Mouse (Mus musculus) liver, adult 2 months (tissue): ENCODE data around the gene Wbp1l. TPM values are rescaled to one million over a fixed set of nuclear protein-coding genes. Genes with fewer than 3 reads are reported as not detected.
A peak's percentile ranks its signal among the peaks of the same experiment; 100 is the strongest.

Source experiments
- DNase-seq: peaks from one replicate; pipeline ENCODE4 v3.0.0-alpha.2; 2011; ENCODE audit warnings: low read depth, low spot score; ENCODE audit errors: extremely low read depth
- H3K27ac ChIP-seq: fragments of 200-500 bp; replicated peaks from 2 replicates; pipeline ENCODE4 v1.5.1; 2012; ENCODE audit warnings: low read depth, mild to moderate bottlenecking, control low read depth, inconsistent platforms, low read length; ENCODE audit not compliant: insufficient read depth
- H3K27me3 ChIP-seq: fragments of 200-500 bp; 2 replicates; pipeline ENCODE4 v1.6.1; 2012; ENCODE audit warnings: mild to moderate bottlenecking, moderate library complexity, low read length, inconsistent platforms; ENCODE audit not compliant: control insufficient read depth, insufficient read depth
- H3K36me3 ChIP-seq: fragments of 200-500 bp; 2 replicates; pipeline ENCODE4 v1.6.1; 2012; ENCODE audit warnings: low read length, inconsistent platforms; ENCODE audit not compliant: control insufficient read depth, insufficient read depth
- H3K4me1 ChIP-seq: fragments of 200-500 bp; 2 replicates; pipeline ENCODE4 v1.6.1; 2011; ENCODE audit warnings: low read length; ENCODE audit not compliant: control insufficient read depth, insufficient read depth
- H3K4me3 ChIP-seq: fragments of 200-500 bp; 2 replicates; pipeline ENCODE4 v1.5.1; 2011; ENCODE audit warnings: low read depth, mild to moderate bottlenecking, control low read depth, low read length, moderate library complexity; ENCODE audit not compliant: insufficient read depth
- H3K79me2 ChIP-seq: fragments of 200-500 bp; 2 replicates; pipeline ENCODE4 v1.6.1; 2012; ENCODE audit warnings: inconsistent platforms, mild to moderate bottlenecking, low read length, moderate library complexity; ENCODE audit not compliant: control insufficient read depth, insufficient read depth
- H3K9ac ChIP-seq: fragments of 200-500 bp; 2 replicates; pipeline ENCODE4 v1.6.1; 2012; ENCODE audit warnings: low read depth, mild to moderate bottlenecking, control low read depth, inconsistent platforms, low read length
- CTCF ChIP-seq: fragments of 200-500 bp; IDR thresholded peaks from 2 replicates; pipeline ENCODE4 v1.5.1; 2011; ENCODE audit warnings: low read depth, low read length, control low read depth
- POLR2A ChIP-seq: fragments of 200-500 bp; IDR thresholded peaks from 2 replicates; pipeline ENCODE4 v1.6.1; 2011; ENCODE audit warnings: low read length, control low read depth; ENCODE audit not compliant: insufficient read depth; ENCODE audit errors: extremely low read depth
- WGBS: fragments of 180-500 bp; shearing (Covaris S2); methylation state at CpG from one replicate; pipeline ENCODE4 v1.1.7; 2018; 5-methylcytosine and 5-hydroxymethylcytosine counted together
- polyA plus RNA-seq: library from polyadenylated mRNA; depleted of rRNA; stranded (reverse); fragments of >200 nt; gene quantifications from 2 replicates; pipeline ENCODE4 v1.2.3, GENCODE M21; 2012
- total RNA-seq: library from RNA; depleted of rRNA; stranded (reverse); fragments of >200 nt; gene quantifications from 2 replicates; pipeline ENCODE4 v1.2.3, GENCODE M21; 2014

Gene Wbp1l
- total and polyA plus RNA-seq, 2 experiments: 66.7 to 140 TPM

- no peaks in the 10 kb centered on the region for H3K36me3 ChIP-seq
- WGBS: 78% methylated on average over 10 of the region's 10 CpGs
- H3K4me3 ChIP-seq: no peak overlapping the region
- peaks cover 46% of the 10 kb centered on the region for H3K79me2 ChIP-seq
- no peak for DNase-seq
- TF ChIP-seq POLR2A (no peak), CTCF (no peak)
- no peak overlapping the region for H3K27ac ChIP-seq
- H3K9ac ChIP-seq: no peak overlapping the region
- peaks cover 52% of the 10 kb centered on the region for H3K4me1 ChIP-seq
- no peaks in the 10 kb centered on the region for H3K27me3 ChIP-seq
Observed at GRCm38 (mm10) chr19:46625519-46625918, 26.6 kb downstream of the Wbp1l start.

- no peaks in the 10 kb centered on the region for H3K36me3 ChIP-seq
- no peaks in the 10 kb centered on the region for H3K27me3 ChIP-seq
- H3K9ac ChIP-seq: peak overlapping the region; percentile 49
- H3K4me3 ChIP-seq: no peak overlapping the region
- peaks cover 48% of the 10 kb centered on the region for H3K79me2 ChIP-seq
- TF ChIP-seq CTCF (no peak), POLR2A (no peak)
- DNase-seq: peak; percentile 98
- peak overlapping the region; percentile 87 for H3K27ac ChIP-seq
- 12% methylated on average over 10 of the region's 10 CpGs for WGBS
- peaks cover 39% of the 10 kb centered on the region for H3K4me1 ChIP-seq
Observed at GRCm38 (mm10) chr19:46628403-46628802, 29.5 kb downstream of the Wbp1l start.

GRCm38 (mm10) chr19:46629807-46630206, 30.9 kb downstream of the Wbp1l start:
- 55% methylated on average over 9 of the region's 9 CpGs for WGBS
- TF ChIP-seq POLR2A: no peak
- TF ChIP-seq CTCF: no peak
- H3K79me2 ChIP-seq: peaks cover 50% of the 10 kb centered on the region
- H3K27ac ChIP-seq: peak overlapping the region; percentile 27; the same call in 1 of the 2 replicates
- peaks cover 38% of the 10 kb centered on the region for H3K4me1 ChIP-seq
- H3K9ac ChIP-seq: no peak overlapping the region
- no peak overlapping the region for H3K4me3 ChIP-seq
- peaks cover under 1% of the 10 kb centered on the region; the same call in 1 of the 2 replicates for H3K36me3 ChIP-seq
- no peaks in the 10 kb centered on the region for H3K27me3 ChIP-seq
- DNase-seq: no peak

GRCm38 (mm10) chr19:46631637-46632036, 32.8 kb downstream of the Wbp1l start:
- 72% methylated on average over 9 of the region's 9 CpGs for WGBS
- Histone ChIP-seq H3K4me1 (peaks cover 31% of the 10 kb centered on the region), H3K36me3 (peaks cover 2% of the 10 kb centered on the region; the same call in 1 of the 2 replicates), H3K9ac (no peak overlapping the region), H3K27me3 (no peaks in the 10 kb centered on the region), H3K4me3 (no peak overlapping the region), H3K79me2 (peaks cover 61% of the 10 kb centered on the region), H3K27ac (no peak overlapping the region)
- DNase-seq: no peak
- TF ChIP-seq CTCF (no peak), POLR2A (no peak)

GRCm38 (mm10) chr19:46635766-46636165, 36.9 kb downstream of the Wbp1l start:
- H3K27me3 ChIP-seq: no peaks in the 10 kb centered on the region
- H3K9ac ChIP-seq: no peak overlapping the region
- 44% methylated on average over 9 of the region's 9 CpGs for WGBS
- DNase-seq: no peak
- peaks cover 10% of the 10 kb centered on the region; the same call in 1 of the 2 replicates for H3K36me3 ChIP-seq
- H3K4me3 ChIP-seq: no peak overlapping the region
- H3K4me1 ChIP-seq: peaks cover 10% of the 10 kb centered on the region
- peaks cover 50% of the 10 kb centered on the region; the same call in 1 of the 2 replicates for H3K79me2 ChIP-seq
- peak overlapping the region; percentile 5; the same call in 1 of the 2 replicates for H3K27ac ChIP-seq
- TF ChIP-seq POLR2A: no peak
- TF ChIP-seq CTCF: no peak

GRCm38 (mm10) chr19:46637598-46637997, 38.7 kb downstream of the Wbp1l start:
- H3K27me3 ChIP-seq: no peaks in the 10 kb centered on the region
- DNase-seq: no peak
- H3K79me2 ChIP-seq: peaks cover 40% of the 10 kb centered on the region; the same call in 1 of the 2 replicates
- WGBS: 92% methylated on average over 6 of the region's 6 CpGs
- peaks cover 10% of the 10 kb centered on the region; the same call in 1 of the 2 replicates for H3K36me3 ChIP-seq
- TF ChIP-seq POLR2A (no peak), CTCF (no peak)
- no peak overlapping the region for H3K4me3 ChIP-seq
- H3K9ac ChIP-seq: no peak overlapping the region
- H3K4me1 ChIP-seq: peaks cover 27% of the 10 kb centered on the region
- no peak overlapping the region for H3K27ac ChIP-seq
